Mouse (Mus musculus) hindbrain, postnatal 0 days (tissue): ENCODE data around the gene Golga1. TPM values are rescaled to one million over a fixed set of nuclear protein-coding genes. Genes with fewer than 3 reads are reported as not detected.

Experiments
- ATAC-seq: fragments of 200-750 bp; cut with Nextera tagmentation; 2 replicates; pipeline ENCODE4 v1.8.0; 2017; ENCODE audit warnings: mild to moderate bottlenecking, moderate TSS enrichment, moderate library complexity
- DNase-seq: peaks from one replicate; pipeline ENCODE4 v3.0.0-alpha.2; 2015; ENCODE audit warnings: low spot score
- H3K27ac ChIP-seq: fragments of 300-500 bp; sonication (generic); 2 replicates; pipeline ENCODE4 v1.5.1; 2014; ENCODE audit warnings: mild to moderate bottlenecking
- H3K27me3 ChIP-seq: fragments of 300-500 bp; sonication (generic); 2 replicates; pipeline ENCODE4 v1.6.1; 2014; ENCODE audit warnings: low read length, mixed read lengths; ENCODE audit not compliant: insufficient read depth
- H3K36me3 ChIP-seq: fragments of 300-500 bp; sonication (generic); 2 replicates; pipeline ENCODE4 v1.6.1; 2014; ENCODE audit warnings: low read length, mixed read lengths; ENCODE audit not compliant: insufficient read depth
- H3K4me1 ChIP-seq: fragments of 300-500 bp; sonication (generic); 2 replicates; pipeline ENCODE4 v1.6.1; 2014; ENCODE audit warnings: antibody characterized with exemption, low read length, mixed read lengths; ENCODE audit not compliant: insufficient read depth
- H3K4me2 ChIP-seq: fragments of 300-500 bp; sonication (generic); 2 replicates; pipeline ENCODE4 v1.6.1; 2014; ENCODE audit warnings: low read depth, mild to moderate bottlenecking, low read length, moderate library complexity, mixed read lengths
- H3K4me3 ChIP-seq: fragments of 300-500 bp; sonication (generic); 2 replicates; pipeline ENCODE4 v1.5.1; 2014; ENCODE audit warnings: low read length
- H3K9ac ChIP-seq: fragments of 300-500 bp; sonication (generic); replicated peaks from 2 replicates; pipeline ENCODE4 v1.6.1; 2014; ENCODE audit warnings: mild to moderate bottlenecking, low read length, moderate library complexity, mixed read lengths
- H3K9me3 ChIP-seq: fragments of 300-500 bp; sonication (generic); 2 replicates; pipeline ENCODE4 v1.6.1; 2016; ENCODE audit warnings: low read length, mixed read lengths
- CTCF ChIP-seq: IDR thresholded peaks from 2 replicates; pipeline ENCODE4 v1.5.1; 2016; ENCODE audit warnings: antibody characterized with exemption, control low read depth, low read depth
- whole genome bisulfite sequencing: fragments of 180-500 bp; shearing (Covaris S2); extraction: QIAGEN DNeasy Blood & Tissue Kit; methylation state at CpG from one replicate; pipeline ENCODE4 v1.1.7; 2014; 5-methylcytosine and 5-hydroxymethylcytosine counted together
- polyA plus RNA-seq: library from polyadenylated mRNA; unstranded; fragments of >200 nt; fragmentation: Nextera tagmentation; extraction: Ambion mirVana; gene quantifications from 2 replicates; pipeline ENCODE4 v1.2.1, GENCODE M21; 2015
- total RNA-seq: library from RNA; depleted of rRNA; stranded (reverse); fragments of >200 nt; gene quantifications from 2 replicates; pipeline ENCODE4 v1.2.3, GENCODE M21; 2014

Golga1 gene
- total and polyA plus RNA-seq, 2 experiments from 2014 or later = 17.4 to 27.7 TPM

GRCm38 (mm10) chr2:38997386-38998374 lies 67.7 kb downstream of the Golga1 start, which contains the start of gene Wdr38:
TSS of gene Wdr38 (plus strand) at chr2:38997476.
- Histone ChIP-seq H3K36me3 (peaks cover 27% of the 10 kb centered on the region), H3K27ac (no peak within 1 kb of the TSS), H3K4me2 (peak within 1 kb of the TSS; percentile 55), H3K4me3 (peak within 1 kb of the TSS; percentile 34), H3K4me1 (no peaks in the 10 kb centered on the region), H3K9me3 (no peaks in the 10 kb centered on the region), H3K9ac (peak within 1 kb of the TSS; percentile 48), H3K27me3 (no peaks in the 10 kb centered on the region)
- peak; percentile 92 for DNase-seq
- TF ChIP-seq CTCF = peak; percentile 96
- ATAC-seq = peak; percentile 93
- WGBS = 15% methylated on average over 33 of the region's 33 CpGs

DNA sequence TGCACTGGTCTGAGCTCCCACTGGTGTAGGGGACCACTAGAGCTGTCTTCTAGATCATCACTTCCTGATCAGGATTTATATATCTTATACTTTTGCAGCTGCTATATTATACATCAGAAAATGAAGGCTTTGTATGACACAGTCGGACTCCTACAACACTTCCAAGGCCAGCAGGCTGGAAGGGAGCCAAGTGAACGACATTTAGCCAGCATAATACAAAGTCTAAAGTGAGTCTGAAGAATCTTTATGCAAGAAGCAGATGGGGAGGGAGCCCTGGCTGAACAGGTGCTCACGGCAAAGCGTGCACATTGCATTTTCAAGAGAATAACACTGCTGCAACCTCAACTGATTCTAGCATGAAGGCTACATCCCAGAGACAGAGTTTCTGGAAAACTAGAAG lies 72.9 kb downstream of the Golga1 start:
- Histone ChIP-seq H3K4me1 (no peaks in the 10 kb centered on the region), H3K27me3 (no peaks in the 10 kb centered on the region), H3K4me2 (no peak overlapping the region), H3K9ac (no peak overlapping the region), H3K9me3 (no peaks in the 10 kb centered on the region), H3K4me3 (no peak overlapping the region), H3K27ac (no peak overlapping the region; the same call in 1 of the 2 replicates), H3K36me3 (no peaks in the 10 kb centered on the region)
- no peak for DNase-seq
- no peak for TF ChIP-seq CTCF
- 22% methylated on average over 4 of the region's 4 CpGs for WGBS
- no peak for ATAC-seq

- no peak for TF ChIP-seq CTCF
- no peaks in the 10 kb centered on the region for H3K4me1 ChIP-seq
- H3K27ac ChIP-seq = no peak overlapping the region
- no peak overlapping the region for H3K9ac ChIP-seq
- no peaks in the 10 kb centered on the region for H3K27me3 ChIP-seq
- 75% methylated on average over 4 of the region's 4 CpGs for WGBS
- no peaks in the 10 kb centered on the region for H3K9me3 ChIP-seq
- H3K36me3 ChIP-seq = no peaks in the 10 kb centered on the region
- H3K4me3 ChIP-seq = no peak overlapping the region
- H3K4me2 ChIP-seq = no peak overlapping the region
- DNase-seq (no peak), ATAC-seq (no peak)
Observed at GRCm38 (mm10) chr2:38992004-38992403, 73.3 kb downstream of the Golga1 start.

DNA sequence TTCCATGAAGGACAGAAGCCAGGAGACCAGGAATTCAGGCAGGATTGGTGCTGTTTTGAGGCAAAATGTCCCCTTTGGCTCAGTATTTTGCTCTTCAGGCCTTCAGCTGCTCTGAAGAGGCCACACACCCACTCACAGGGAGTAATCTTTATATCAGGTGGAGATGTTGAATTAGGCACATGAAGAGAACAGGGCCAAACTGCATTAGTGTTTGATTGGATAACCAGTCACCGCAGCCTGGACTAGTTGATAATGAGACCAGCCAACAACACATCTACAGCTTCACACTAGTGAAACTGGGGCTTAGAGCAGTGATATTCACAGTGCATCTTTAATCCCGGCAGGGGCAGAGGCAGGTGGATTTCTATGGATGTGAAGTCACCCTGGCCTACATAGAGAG lies 76.4 kb downstream of the Golga1 start:
- H3K27ac ChIP-seq = no peak overlapping the region
- DNase-seq (no peak), ATAC-seq (no peak)
- no peaks in the 10 kb centered on the region for H3K27me3 ChIP-seq
- no peak overlapping the region for H3K9ac ChIP-seq
- TF ChIP-seq CTCF = no peak
- no peaks in the 10 kb centered on the region for H3K9me3 ChIP-seq
- H3K36me3 ChIP-seq = no peaks in the 10 kb centered on the region
- no peak overlapping the region for H3K4me3 ChIP-seq
- no peaks in the 10 kb centered on the region for H3K4me1 ChIP-seq
- 94% methylated on average over 2 of the region's 2 CpGs for WGBS
- H3K4me2 ChIP-seq = no peak overlapping the region

DNA sequence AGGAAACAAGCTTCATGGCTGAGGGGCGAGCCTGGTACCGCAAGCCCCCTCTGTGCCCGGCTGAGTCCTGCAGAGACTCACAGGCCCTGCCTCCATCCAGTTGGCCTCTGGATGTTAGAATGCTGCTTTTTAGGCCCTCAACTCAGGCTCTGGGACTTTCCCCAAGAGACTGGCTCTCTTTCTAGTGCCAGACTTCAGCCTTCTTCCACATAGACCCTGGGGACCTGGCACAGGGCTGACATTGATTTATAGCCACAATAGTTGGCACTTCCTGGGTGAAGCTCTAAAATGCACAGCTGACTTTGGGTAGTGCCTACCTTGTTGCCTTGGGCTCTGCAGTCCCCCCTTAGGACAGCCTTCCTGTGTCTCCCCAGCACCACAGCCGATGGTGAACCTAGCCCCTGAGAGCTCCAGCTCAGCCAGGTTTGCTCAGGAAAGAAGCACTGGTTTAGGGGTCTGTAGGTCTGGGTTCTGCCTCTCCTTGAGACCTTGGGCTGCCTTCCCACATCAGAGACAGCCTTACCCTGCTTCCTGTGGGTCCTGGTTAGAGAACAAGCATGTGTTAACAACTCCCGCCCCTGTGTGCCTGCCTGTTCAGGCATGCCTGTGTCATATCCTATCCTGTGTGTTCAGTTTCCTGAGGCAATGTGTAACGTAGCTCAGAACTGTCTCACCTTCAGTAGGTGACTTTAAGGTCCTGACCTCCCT lies 77.4 kb downstream of the Golga1 start:
- H3K9ac ChIP-seq = no peak overlapping the region
- no peak overlapping the region for H3K4me3 ChIP-seq
- ATAC-seq = no peak
- no peak for DNase-seq
- 79% methylated on average over 6 of the region's 6 CpGs for WGBS
- H3K36me3 ChIP-seq = no peaks in the 10 kb centered on the region
- no peak overlapping the region for H3K4me2 ChIP-seq
- H3K27me3 ChIP-seq = no peaks in the 10 kb centered on the region
- no peaks in the 10 kb centered on the region for H3K4me1 ChIP-seq
- no peaks in the 10 kb centered on the region for H3K9me3 ChIP-seq
- no peak overlapping the region for H3K27ac ChIP-seq
- TF ChIP-seq CTCF = no peak

GRCm38 (mm10) chr2:38987371-38987770 lies 78.0 kb downstream of the Golga1 start:
- no peak for TF ChIP-seq CTCF
- peak; percentile 53; the same call in 1 of the 2 replicates for ATAC-seq
- no peak overlapping the region for H3K4me3 ChIP-seq
- no peaks in the 10 kb centered on the region for H3K4me1 ChIP-seq
- no peaks in the 10 kb centered on the region for H3K36me3 ChIP-seq
- 53% methylated on average over 1 of the region's 1 CpGs for WGBS
- no peak for DNase-seq
- no peaks in the 10 kb centered on the region for H3K27me3 ChIP-seq
- H3K9ac ChIP-seq = no peak overlapping the region
- no peaks in the 10 kb centered on the region for H3K9me3 ChIP-seq
- no peak overlapping the region for H3K4me2 ChIP-seq
- no peak overlapping the region for H3K27ac ChIP-seq
